Mouse (Mus musculus): ENCODE measurements around the gene Ip6k1. TPM values are rescaled to one million over a fixed set of nuclear protein-coding genes. Genes with fewer than 3 reads are reported as not detected.
A peak's percentile ranks its signal among the peaks of the same experiment; 100 is the strongest.

The Ip6k1 gene
- polyA plus RNA-seq (2015; fragmentation: Nextera tagmentation; extraction: Ambion mirVana): 34.5 and 42.9 TPM in 2 replicates

DNA sequence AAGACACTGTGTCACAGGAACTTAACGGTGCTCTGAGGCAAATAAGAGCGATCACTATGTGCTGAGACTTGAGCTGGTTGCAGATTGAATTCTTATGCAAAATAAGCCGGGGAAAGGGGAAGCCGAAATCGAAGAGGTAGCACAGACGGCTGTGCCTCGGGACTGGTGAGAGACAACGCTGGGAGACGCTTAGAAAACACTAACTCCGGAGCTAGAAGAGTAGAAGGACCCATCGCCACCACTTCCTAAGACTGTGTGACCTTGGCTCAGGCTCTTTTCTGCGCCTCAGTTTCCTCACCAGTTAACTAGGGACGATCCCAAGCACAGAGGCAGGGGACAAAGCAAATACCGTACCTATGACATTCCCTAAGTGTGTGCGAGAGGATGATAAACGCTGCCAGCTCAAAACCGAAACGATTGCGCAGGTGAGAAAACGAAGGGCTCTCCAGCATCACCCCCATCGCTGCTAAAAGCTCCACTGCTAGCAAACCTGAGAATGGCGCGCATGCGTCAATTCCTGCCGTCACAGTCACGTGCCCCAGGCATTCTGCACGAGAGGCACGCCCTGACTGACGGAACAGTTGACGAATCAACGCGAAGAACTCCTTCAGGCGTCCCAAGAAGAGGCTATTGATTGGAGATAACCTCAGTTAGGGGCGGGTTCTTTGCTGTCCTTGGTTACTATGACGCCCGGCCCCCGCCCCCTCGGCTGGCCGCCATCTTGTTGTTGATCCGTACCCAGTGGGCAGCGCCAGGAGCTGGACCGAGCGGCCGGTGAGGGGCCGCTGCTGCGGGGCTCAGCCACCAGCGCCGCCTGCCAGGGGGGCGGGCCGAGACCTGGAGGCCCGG, at the start of gene Ip6k1:
Gene Ip6k1, plus strand, starts transcription at position 580 of the 849 bp plus-strand sequence.
- peak within 1 kb of the TSS; percentile 96 for H3K27ac ChIP-seq
- H3K4me1 ChIP-seq (replicated peaks): peaks cover 23% of the 10 kb centered on the region
- H3K9ac ChIP-seq: peak within 1 kb of the TSS; percentile 99
- H3K4me3 ChIP-seq: peak within 1 kb of the TSS; percentile 99
- no peaks in the 10 kb centered on the region for H3K27me3 ChIP-seq
- H3K9me3 ChIP-seq (replicated peaks): no peaks in the 10 kb centered on the region
- peak within 1 kb of the TSS; percentile 81 for H3K4me2 ChIP-seq
- ATAC-seq (replicated peaks; ENCODE audit: insufficient number of reproducible peaks, insufficient read depth, low FRiP score, low read depth): peak; percentile 99
- under 1% methylated on average over 51 of the region's 51 CpGs for WGBS
- no peaks in the 10 kb centered on the region for H3K36me3 ChIP-seq

DNA sequence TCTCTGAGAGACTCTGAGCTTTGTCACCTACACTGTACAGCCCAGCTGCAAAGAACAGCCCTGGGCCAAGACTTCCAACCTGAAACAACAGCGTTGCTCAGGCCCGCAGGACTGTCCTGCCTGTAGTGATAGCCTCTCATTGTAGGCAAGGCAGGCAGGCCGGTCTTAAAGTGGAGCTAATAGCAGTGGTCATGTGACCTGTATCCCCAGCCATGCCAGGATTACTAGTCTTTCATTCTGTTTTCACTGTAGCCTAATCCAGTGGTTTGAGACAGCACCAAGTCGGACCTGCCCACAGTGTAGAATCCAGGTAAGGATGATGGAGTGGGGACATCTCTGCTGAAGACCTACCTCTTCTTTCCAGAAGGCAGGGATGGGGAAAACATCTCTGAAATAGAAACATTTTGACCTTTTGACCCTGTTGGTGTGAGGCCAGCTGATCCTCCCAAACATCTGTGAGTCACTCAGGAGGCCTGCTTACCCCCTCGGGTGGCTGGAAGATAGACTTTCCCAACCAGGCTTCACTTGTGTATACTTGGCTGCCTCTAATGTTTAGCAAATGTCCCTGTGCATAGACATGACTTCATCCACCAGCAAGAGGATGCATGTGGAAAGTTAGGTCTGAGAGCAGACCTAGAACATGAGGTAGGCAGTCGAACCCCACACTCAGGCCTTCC, 46.5 kb upstream of the Ip6k1 start:
- no peaks in the 10 kb centered on the region for H3K27me3 ChIP-seq
- peaks cover 10% of the 10 kb centered on the region for H3K4me1 ChIP-seq (replicated peaks)
- no peak overlapping the region for H3K27ac ChIP-seq
- no peak for ATAC-seq (replicated peaks; ENCODE audit: insufficient number of reproducible peaks, insufficient read depth, low FRiP score, low read depth)
- 0 out of 2 replicates have a peak overlapping the region, but pooled peaks have one; percentile 1 for H3K9ac ChIP-seq
- peaks cover 10% of the 10 kb centered on the region; the same call in 1 of the 2 replicates for H3K36me3 ChIP-seq
- no peak overlapping the region for H3K4me2 ChIP-seq
- no peak overlapping the region for H3K4me3 ChIP-seq
- H3K9me3 ChIP-seq (replicated peaks): no peaks in the 10 kb centered on the region
- 63% methylated on average over 6 of the region's 6 CpGs for WGBS

DNA sequence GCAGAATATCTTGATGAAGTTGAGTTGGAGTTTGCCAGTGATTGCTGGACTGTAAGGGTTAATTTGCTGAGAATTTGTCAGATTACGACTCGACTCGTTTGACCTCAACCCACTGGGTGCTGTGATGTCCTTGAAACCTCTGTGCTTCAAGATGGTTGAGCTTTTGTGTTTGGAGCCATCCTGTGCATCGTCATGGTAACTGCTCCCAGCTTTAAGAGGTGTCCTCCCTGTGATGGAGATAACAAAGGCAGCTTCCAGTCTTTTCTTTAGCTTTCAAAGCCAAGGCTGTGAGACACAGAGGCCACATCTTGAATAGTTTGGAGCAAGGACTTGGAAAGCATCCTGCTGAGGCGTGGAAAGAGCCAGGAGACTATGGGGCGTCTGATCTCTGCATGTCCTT, 45.2 kb upstream of the Ip6k1 start:
- 64% methylated on average over 6 of the region's 6 CpGs for WGBS
- H3K36me3 ChIP-seq: peaks cover 13% of the 10 kb centered on the region; the same call in 1 of the 2 replicates
- H3K27me3 ChIP-seq: no peaks in the 10 kb centered on the region
- no peaks in the 10 kb centered on the region; the same call in 1 of the 2 replicates for H3K4me1 ChIP-seq (replicated peaks)
- no peak overlapping the region for H3K9ac ChIP-seq
- H3K27ac ChIP-seq: no peak overlapping the region
- no peak overlapping the region for H3K4me2 ChIP-seq
- ATAC-seq (replicated peaks; ENCODE audit: insufficient number of reproducible peaks, insufficient read depth, low FRiP score, low read depth): no peak
- no peak overlapping the region for H3K4me3 ChIP-seq
- H3K9me3 ChIP-seq (replicated peaks): no peaks in the 10 kb centered on the region

DNA sequence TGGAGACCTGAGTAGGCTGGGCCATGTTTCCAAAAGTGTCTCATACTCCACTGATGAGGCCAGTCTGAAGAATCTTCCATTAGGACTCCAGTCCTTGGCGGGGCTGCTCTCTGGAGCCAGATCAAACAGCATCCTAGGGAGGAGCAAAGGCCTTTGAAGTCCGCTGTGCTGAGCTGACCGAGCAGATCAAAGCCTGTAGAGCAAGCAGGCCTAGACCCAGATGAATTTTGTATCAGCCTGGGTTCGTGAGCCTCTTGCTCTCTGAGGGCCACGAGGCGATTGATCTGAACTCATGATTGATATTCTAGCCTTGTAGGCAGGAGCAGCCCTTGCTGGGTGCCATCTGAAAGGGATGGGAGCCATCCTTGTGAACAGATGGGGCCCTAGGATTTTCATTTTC, 42.4 kb upstream of the Ip6k1 start:
- H3K9me3 ChIP-seq (replicated peaks): no peaks in the 10 kb centered on the region
- H3K4me2 ChIP-seq: no peak overlapping the region
- peaks cover 7% of the 10 kb centered on the region for H3K4me1 ChIP-seq (replicated peaks)
- H3K9ac ChIP-seq: no peak overlapping the region
- ATAC-seq (replicated peaks; ENCODE audit: insufficient number of reproducible peaks, insufficient read depth, low FRiP score, low read depth): no peak
- H3K36me3 ChIP-seq: peaks cover 17% of the 10 kb centered on the region; the same call in 1 of the 2 replicates
- H3K4me3 ChIP-seq: no peak overlapping the region
- no peak overlapping the region for H3K27ac ChIP-seq
- WGBS: 64% methylated on average over 6 of the region's 6 CpGs
- H3K27me3 ChIP-seq: no peaks in the 10 kb centered on the region

DNA sequence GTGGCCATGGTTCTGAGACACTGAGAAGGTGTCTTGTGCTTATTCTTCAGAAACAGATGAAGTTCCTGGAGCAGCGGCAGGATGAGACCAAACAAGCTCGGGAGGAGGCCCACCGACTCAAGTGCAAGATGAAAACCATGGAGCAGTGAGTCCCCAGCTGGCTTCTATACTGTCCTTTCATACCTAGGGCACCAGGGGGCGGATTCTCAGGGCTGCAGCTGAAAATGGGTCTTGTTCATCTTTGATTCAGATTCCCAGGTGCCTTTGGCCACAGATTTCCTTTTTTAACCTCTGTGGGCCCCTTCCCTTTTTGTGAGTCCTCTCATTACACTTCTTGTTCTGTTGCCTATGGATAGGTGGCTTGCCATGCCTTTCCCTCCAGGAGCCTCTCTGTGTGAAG, 41.4 kb upstream of the Ip6k1 start:
- H3K9me3 ChIP-seq (replicated peaks): no peaks in the 10 kb centered on the region
- no peaks in the 10 kb centered on the region for H3K27me3 ChIP-seq
- no peak for ATAC-seq (replicated peaks; ENCODE audit: insufficient number of reproducible peaks, insufficient read depth, low FRiP score, low read depth)
- H3K4me3 ChIP-seq: no peak overlapping the region
- H3K36me3 ChIP-seq: peaks cover 17% of the 10 kb centered on the region; the same call in 1 of the 2 replicates
- H3K4me1 ChIP-seq (replicated peaks): peaks cover 7% of the 10 kb centered on the region
- H3K9ac ChIP-seq: no peak overlapping the region
- WGBS: 81% methylated on average over 4 of the region's 4 CpGs
- H3K27ac ChIP-seq: no peak overlapping the region
- no peak overlapping the region for H3K4me2 ChIP-seq

DNA sequence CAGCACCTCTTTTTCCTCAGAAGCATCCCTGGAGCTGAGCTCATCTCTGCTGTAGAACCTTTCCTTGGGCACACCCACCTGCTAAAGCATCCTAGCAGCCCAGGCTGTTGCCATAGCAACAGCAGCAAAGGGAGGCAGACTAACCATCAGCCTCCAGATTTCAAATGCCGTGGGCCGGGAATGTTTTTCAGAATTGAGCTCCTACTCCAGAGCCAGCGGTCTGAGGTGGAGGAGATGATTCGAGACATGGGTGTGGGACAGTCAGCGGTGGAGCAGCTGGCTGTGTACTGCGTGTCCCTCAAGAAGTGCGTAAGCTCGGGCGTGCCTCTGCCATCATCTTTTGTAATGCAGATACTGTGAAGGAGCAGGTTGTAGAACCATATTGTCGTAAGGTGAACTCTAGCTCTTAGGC, 40.9 kb upstream of the Ip6k1 start:
- Histone ChIP-seq H3K36me3 (peaks cover 17% of the 10 kb centered on the region; the same call in 1 of the 2 replicates), H3K9ac (no peak overlapping the region), H3K4me3 (no peak overlapping the region), H3K4me2 (no peak overlapping the region), H3K9me3 (replicated peaks) (no peaks in the 10 kb centered on the region), H3K27ac (no peak overlapping the region), H3K27me3 (no peaks in the 10 kb centered on the region), H3K4me1 (replicated peaks) (peaks cover 7% of the 10 kb centered on the region)
- 89% methylated on average over 10 of the region's 10 CpGs for WGBS
- ATAC-seq (replicated peaks; ENCODE audit: insufficient number of reproducible peaks, insufficient read depth, low FRiP score, low read depth): no peak

DNA sequence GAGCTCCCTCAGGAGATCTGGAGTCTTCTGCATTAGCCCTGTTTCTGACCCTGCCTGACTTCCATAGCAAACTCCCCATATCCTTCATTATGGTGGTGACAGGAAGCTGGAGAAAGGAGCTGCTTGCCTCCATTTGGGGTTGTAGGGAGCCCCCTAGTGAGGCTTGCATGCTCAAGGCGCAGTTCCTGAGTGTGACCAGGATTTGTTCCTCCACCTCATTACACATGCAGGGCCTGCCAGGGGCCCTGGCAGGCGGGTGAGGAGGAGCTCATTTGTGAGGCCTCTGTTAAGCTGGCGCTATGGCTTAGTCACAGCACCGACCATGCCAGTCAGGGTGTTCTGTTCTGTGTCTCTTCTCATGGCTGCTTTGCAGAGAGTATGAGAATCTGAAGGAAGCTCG, 40.4 kb upstream of the Ip6k1 start:
- Histone ChIP-seq H3K9ac (no peak overlapping the region), H3K27me3 (no peaks in the 10 kb centered on the region), H3K36me3 (peaks cover 17% of the 10 kb centered on the region; the same call in 1 of the 2 replicates), H3K9me3 (replicated peaks) (no peaks in the 10 kb centered on the region), H3K4me3 (no peak overlapping the region), H3K4me2 (no peak overlapping the region), H3K27ac (no peak overlapping the region), H3K4me1 (replicated peaks) (peaks cover 7% of the 10 kb centered on the region)
- no peak for ATAC-seq (replicated peaks; ENCODE audit: insufficient number of reproducible peaks, insufficient read depth, low FRiP score, low read depth)
- 50% methylated on average over 5 of the region's 5 CpGs for WGBS

DNA sequence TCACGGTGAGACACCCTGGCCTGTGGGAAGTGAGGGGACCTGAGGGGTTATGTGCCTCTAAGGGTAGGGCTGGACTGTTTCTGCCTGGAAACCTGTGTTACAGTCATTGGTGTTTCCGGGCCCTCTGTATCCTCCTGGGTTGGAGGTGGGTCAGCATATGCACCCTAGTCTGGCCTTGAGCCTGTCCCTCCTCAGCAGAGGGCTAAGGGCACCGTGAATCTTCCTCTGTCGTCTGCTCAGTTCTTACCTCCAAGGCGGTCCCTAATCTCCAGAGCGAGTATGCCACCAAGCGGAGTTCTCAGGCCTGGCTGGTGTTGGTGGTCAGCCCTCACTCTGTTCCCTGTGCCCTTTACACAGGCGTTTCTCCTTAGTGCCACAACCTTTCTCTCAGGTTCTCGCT, 39.4 kb upstream of the Ip6k1 start:
- Histone ChIP-seq H3K27ac (no peak overlapping the region), H3K4me3 (no peak overlapping the region), H3K4me1 (replicated peaks) (peaks cover 7% of the 10 kb centered on the region), H3K9ac (no peak overlapping the region), H3K27me3 (no peaks in the 10 kb centered on the region), H3K4me2 (no peak overlapping the region), H3K36me3 (peaks cover 17% of the 10 kb centered on the region; the same call in 1 of the 2 replicates), H3K9me3 (replicated peaks) (no peaks in the 10 kb centered on the region)
- WGBS: 88% methylated on average over 9 of the region's 9 CpGs
- ATAC-seq (replicated peaks; ENCODE audit: insufficient number of reproducible peaks, insufficient read depth, low FRiP score, low read depth): no peak

DNA sequence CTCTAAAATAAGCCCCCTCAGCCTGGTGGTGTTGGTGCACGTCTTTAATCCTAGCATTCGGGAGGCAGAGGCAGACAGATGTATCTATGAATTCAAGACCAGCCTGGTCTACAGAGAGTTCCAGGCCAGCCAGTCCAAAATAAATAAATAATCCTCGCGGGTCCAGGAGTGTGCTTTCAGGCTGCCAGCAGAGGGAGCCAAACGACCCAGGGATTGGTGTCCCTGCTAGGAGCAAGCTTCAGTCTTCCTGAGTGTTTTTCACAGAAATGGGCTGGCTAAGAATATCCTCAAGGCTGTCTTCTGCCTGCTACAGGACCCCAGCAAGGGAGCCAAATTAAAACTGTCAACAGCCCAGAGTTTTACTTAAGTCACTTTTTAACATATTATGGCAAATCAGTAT, 38.6 kb upstream of the Ip6k1 start:
- Histone ChIP-seq H3K27me3 (no peaks in the 10 kb centered on the region), H3K9me3 (replicated peaks) (no peaks in the 10 kb centered on the region), H3K4me3 (no peak overlapping the region), H3K4me1 (replicated peaks) (peaks cover 7% of the 10 kb centered on the region), H3K27ac (peak overlapping the region; percentile 71; the same call in 1 of the 2 replicates), H3K9ac (no peak overlapping the region), H3K4me2 (no peak overlapping the region), H3K36me3 (peaks cover 17% of the 10 kb centered on the region; the same call in 1 of the 2 replicates)
- ATAC-seq (replicated peaks; ENCODE audit: insufficient number of reproducible peaks, insufficient read depth, low FRiP score, low read depth): peak; percentile 65
- WGBS: 12% methylated on average over 5 of the region's 5 CpGs

DNA sequence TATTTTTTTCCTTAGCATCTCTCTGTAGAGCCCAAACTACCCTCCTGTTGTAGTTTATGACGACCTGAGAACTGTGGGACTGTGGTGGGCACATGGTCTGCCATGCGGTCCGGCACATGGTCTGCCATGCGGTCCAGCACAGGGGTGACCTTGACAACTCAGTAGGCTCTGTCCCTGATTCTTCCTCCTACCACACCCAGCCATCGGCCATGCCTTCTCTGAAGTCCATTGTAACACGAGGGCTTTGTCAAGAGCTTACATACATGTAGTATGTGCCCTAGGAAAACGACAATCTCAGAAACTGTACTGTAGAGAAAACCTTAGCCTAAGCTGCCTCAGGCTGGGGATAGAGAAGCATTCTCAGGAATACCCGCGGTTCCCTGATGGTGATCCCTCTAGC, 37.6 kb upstream of the Ip6k1 start:
- Histone ChIP-seq H3K27me3 (no peaks in the 10 kb centered on the region), H3K36me3 (peaks cover 8% of the 10 kb centered on the region; the same call in 1 of the 2 replicates), H3K9ac (no peak overlapping the region), H3K9me3 (replicated peaks) (no peaks in the 10 kb centered on the region), H3K4me2 (no peak overlapping the region), H3K27ac (no peak overlapping the region), H3K4me1 (replicated peaks) (peaks cover 7% of the 10 kb centered on the region), H3K4me3 (no peak overlapping the region)
- 89% methylated on average over 9 of the region's 9 CpGs for WGBS
- no peak for ATAC-seq (replicated peaks; ENCODE audit: insufficient number of reproducible peaks, insufficient read depth, low FRiP score, low read depth)

DNA sequence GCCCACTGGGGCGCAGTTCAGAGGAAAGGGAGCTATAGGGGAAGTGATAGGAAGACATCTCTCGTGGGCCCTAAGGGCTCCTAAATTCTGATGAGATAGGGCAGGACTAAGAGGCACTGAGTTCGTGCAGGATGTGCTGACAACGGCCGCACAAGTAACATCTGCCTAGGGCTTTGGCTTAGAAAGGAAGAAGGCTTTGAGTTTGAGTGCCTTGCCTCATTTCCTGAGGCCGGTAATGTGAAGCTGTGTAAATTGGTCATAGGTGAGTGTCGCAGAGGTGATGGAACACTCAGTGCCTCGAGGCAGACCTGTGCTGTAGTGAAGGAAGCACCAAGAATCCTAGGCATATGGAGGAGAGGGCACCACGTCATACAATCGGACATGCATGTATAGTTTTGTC, 35.6 kb upstream of the Ip6k1 start:
- 72% methylated on average over 10 of the region's 10 CpGs for WGBS
- H3K27ac ChIP-seq: no peak overlapping the region
- H3K9ac ChIP-seq: no peak overlapping the region
- H3K4me2 ChIP-seq: no peak overlapping the region
- H3K9me3 ChIP-seq (replicated peaks): no peaks in the 10 kb centered on the region
- no peak overlapping the region for H3K4me3 ChIP-seq
- H3K4me1 ChIP-seq (replicated peaks): peaks cover 14% of the 10 kb centered on the region
- H3K27me3 ChIP-seq: no peaks in the 10 kb centered on the region
- no peak for ATAC-seq (replicated peaks; ENCODE audit: insufficient number of reproducible peaks, insufficient read depth, low FRiP score, low read depth)
- H3K36me3 ChIP-seq: peaks cover 7% of the 10 kb centered on the region; the same call in 1 of the 2 replicates
